Mouse (Mus musculus): ENCODE results near the gene Exosc6. TPM values are rescaled to one million over a fixed set of nuclear protein-coding genes. Genes with fewer than 3 reads are reported as not detected.

Gene Exosc6
- polyA plus RNA-seq, 1 experiment from 2014 or later, result 6.4 TPM

DNA sequence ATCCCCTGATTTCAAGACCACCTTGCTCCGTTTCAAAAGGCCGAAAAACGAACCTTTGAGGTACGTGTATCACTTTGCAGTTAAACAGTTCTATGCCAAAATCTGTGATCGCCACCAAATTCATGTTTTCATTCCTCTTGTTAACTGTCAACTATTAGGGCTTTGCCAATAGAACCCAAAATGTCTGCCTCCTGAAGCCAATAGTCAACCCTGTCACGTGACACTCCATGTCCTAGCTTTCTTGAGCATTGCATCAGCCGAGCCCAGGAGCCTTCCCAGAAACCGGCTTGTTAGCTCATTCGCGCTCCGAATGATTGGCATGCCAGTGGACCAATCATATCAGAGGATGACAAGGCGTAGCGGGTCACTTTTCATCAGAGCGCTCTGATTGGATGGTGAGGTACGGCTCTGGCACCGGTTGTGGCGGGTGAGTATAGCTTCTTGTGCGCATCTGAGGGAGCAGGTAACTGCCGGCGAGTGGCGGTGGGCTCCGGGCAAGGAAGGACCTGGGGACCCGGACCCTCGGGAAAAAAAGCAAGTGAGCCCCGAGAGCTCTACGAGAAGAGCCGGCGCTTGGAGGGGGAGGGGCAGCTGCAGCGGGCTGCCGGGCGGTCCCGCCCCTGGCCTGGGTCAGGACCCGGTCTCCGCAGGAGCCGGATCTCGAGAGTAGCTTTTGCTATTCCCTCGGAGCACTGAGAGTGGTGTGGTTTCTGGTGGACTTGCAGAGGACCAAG, 22.5 kb upstream of the Exosc6 start:
- Histone ChIP-seq H3K9ac (ENCODE audit: low read length) (peak overlapping the region; percentile 77), H3K27ac (ENCODE audit: low read length) (peak overlapping the region; percentile 61), H3K4me3 (ENCODE audit: low read length) (peak overlapping the region; percentile 96), H3K27me3 (ENCODE audit: control insufficient read depth, insufficient read depth, low read length) (peaks cover 4% of the 10 kb centered on the region; the same call in 1 of the 2 replicates), H3K9me3 (replicated peaks; ENCODE audit: control insufficient read depth, low read length) (no peaks in the 10 kb centered on the region), H3K4me1 (ENCODE audit: control insufficient read depth, insufficient read depth, low read length) (peaks cover 8% of the 10 kb centered on the region), H3K4me2 (ENCODE audit: low read depth, low read length) (peak overlapping the region; percentile 82), H3K36me3 (ENCODE audit: control insufficient read depth, insufficient read depth) (peaks cover 15% of the 10 kb centered on the region)
- peak; percentile 100 for ATAC-seq (replicated peaks; ENCODE audit: extremely low read depth, insufficient read depth, low FRiP score)
- WGBS, result 5% methylated on average over 37 of the region's 37 CpGs

DNA sequence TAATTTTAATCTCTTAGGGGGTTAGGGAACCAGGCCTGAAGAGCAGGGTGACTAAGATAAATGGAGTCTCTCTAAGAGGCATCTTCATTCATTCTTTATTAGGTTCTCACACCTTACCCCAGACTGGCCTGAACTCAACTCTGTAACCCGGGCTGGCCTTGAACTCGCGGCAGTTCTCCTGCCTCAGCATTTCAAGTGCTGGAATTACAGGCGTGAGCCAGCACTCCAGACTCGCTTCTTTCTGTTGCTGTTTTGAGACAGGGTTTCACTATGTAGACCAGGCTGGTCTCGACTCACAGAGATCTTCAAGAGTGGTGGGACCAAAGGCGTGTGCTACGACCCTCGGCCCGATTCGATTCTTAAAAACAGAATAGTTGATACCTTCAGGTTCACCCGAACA, 21.9 kb upstream of the Exosc6 start:
- peak overlapping the region; percentile 82 for H3K4me2 ChIP-seq (ENCODE audit: low read depth, low read length)
- peaks cover 4% of the 10 kb centered on the region; the same call in 1 of the 2 replicates for H3K27me3 ChIP-seq (ENCODE audit: control insufficient read depth, insufficient read depth, low read length)
- WGBS, result 15% methylated on average over 12 of the region's 12 CpGs
- ATAC-seq (replicated peaks; ENCODE audit: extremely low read depth, insufficient read depth, low FRiP score), result 0 out of 2 replicates have a peak, but pooled peaks have one; percentile 4
- peaks cover 17% of the 10 kb centered on the region for H3K36me3 ChIP-seq (ENCODE audit: control insufficient read depth, insufficient read depth)
- peak overlapping the region; percentile 96 for H3K4me3 ChIP-seq (ENCODE audit: low read length)
- no peaks in the 10 kb centered on the region for H3K9me3 ChIP-seq (replicated peaks; ENCODE audit: control insufficient read depth, low read length)
- H3K27ac ChIP-seq (ENCODE audit: low read length), result peak overlapping the region; percentile 61
- H3K9ac ChIP-seq (ENCODE audit: low read length), result peak overlapping the region; percentile 77
- H3K4me1 ChIP-seq (ENCODE audit: control insufficient read depth, insufficient read depth, low read length), result peaks cover 8% of the 10 kb centered on the region

DNA sequence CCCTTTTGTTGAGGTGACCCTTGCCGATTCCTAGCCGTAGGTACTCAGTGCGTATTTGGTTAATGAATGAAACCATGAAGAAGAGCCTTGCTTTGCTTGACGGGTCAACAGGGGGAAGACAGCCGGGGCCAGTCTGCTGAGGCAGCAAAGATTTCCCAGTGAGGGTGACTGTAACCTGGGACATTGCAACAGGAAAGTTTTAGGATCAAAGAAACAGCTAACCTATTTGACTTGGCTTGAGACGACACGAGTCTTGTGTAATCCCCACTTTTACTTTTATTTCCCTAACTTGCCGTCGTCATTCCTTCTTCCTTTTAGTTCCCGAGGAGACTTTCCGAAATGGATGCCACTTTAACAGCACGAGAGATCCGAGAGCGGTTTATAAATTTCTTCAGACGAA, 19.5 kb upstream of the Exosc6 start:
- Histone ChIP-seq H3K4me3 (ENCODE audit: low read length) (no peak overlapping the region), H3K4me2 (ENCODE audit: low read depth, low read length) (no peak overlapping the region), H3K27me3 (ENCODE audit: control insufficient read depth, insufficient read depth, low read length) (peaks cover 1% of the 10 kb centered on the region; the same call in 1 of the 2 replicates), H3K36me3 (ENCODE audit: control insufficient read depth, insufficient read depth) (peaks cover 33% of the 10 kb centered on the region), H3K4me1 (ENCODE audit: control insufficient read depth, insufficient read depth, low read length) (peaks cover 8% of the 10 kb centered on the region), H3K9me3 (replicated peaks; ENCODE audit: control insufficient read depth, low read length) (no peaks in the 10 kb centered on the region), H3K27ac (ENCODE audit: low read length) (no peak overlapping the region), H3K9ac (ENCODE audit: low read length) (no peak overlapping the region)
- no peak for ATAC-seq (replicated peaks; ENCODE audit: extremely low read depth, insufficient read depth, low FRiP score)
- 93% methylated on average over 15 of the region's 15 CpGs for WGBS

DNA sequence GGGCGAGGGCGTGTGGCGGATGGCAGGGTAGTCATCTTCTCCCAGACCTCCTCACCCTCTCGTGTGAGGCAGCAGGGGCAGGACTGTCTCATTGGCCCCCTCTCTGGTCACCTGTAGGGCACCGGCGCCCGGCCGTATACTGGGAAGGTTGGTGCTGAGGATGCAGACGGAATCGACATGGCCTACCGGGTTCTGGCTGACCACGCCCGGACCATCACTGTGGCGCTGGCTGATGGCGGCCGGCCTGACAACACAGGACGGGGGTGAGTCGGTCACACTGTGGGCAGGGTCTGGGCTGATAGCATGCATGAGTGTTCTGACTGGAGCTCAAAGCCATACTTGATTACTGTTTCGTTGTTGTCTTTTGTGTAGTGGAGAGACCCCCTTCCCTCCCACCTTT, 13.6 kb upstream of the Exosc6 start:
- no peak overlapping the region for H3K9ac ChIP-seq (ENCODE audit: low read length)
- WGBS, result 94% methylated on average over 19 of the region's 19 CpGs

DNA sequence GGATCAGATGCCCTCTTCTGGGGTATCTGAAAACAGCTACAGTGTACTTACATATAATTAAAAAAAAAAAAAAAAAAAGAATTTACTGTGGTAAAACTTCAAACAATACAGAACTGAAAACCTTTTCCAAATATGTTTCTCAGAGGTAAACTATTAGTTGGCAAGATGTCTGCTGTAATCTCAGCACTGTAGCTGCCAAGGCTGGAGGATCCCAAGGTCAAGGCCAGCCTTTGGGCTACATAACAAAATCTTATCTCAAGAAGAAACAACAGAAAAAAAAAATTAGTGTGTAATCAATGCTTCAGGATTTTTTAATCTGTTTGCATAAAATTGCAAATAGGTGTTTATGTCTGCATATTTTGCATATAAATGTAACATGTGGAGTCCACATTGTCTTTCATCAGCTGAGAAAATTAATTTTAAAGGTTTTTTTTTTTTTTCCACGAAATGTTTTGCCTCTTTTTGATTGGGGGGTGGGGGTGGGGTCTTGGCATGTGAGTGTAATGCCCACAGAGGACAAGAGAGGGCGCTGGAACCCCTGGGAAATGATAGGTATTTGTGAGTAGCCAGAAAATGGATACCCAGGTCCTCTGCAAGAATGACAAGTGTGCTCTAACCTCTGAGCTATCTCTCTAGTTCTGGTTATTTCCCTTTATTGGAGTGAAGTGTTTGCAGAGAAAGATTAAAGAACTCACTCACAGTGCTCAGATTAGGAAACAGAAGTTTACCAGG, 12.0 kb upstream of the Exosc6 start:
- Histone ChIP-seq H3K27me3 (ENCODE audit: control insufficient read depth, insufficient read depth, low read length) (no peaks in the 10 kb centered on the region), H3K36me3 (ENCODE audit: control insufficient read depth, insufficient read depth) (peaks cover 85% of the 10 kb centered on the region), H3K9me3 (replicated peaks; ENCODE audit: control insufficient read depth, low read length) (no peaks in the 10 kb centered on the region), H3K4me2 (ENCODE audit: low read depth, low read length) (no peak overlapping the region), H3K4me3 (ENCODE audit: low read length) (no peak overlapping the region), H3K9ac (ENCODE audit: low read length) (no peak overlapping the region), H3K27ac (ENCODE audit: low read length) (no peak overlapping the region), H3K4me1 (ENCODE audit: control insufficient read depth, insufficient read depth, low read length) (no peaks in the 10 kb centered on the region)
- no peak for ATAC-seq (replicated peaks; ENCODE audit: extremely low read depth, insufficient read depth, low FRiP score)
- whole genome bisulfite sequencing, result 45% methylated on average over 2 of the region's 2 CpGs

More for the DNA sequence above, 13.6 kb upstream of the Exosc6 start:
- no peak for ATAC-seq (replicated peaks; ENCODE audit: extremely low read depth, insufficient read depth, low FRiP score)
- Histone ChIP-seq H3K36me3 (ENCODE audit: control insufficient read depth, insufficient read depth) (peaks cover 79% of the 10 kb centered on the region), H3K27me3 (ENCODE audit: control insufficient read depth, insufficient read depth, low read length) (no peaks in the 10 kb centered on the region), H3K4me3 (ENCODE audit: low read length) (no peak overlapping the region), H3K4me2 (ENCODE audit: low read depth, low read length) (no peak overlapping the region), H3K9me3 (replicated peaks; ENCODE audit: control insufficient read depth, low read length) (no peaks in the 10 kb centered on the region), H3K27ac (ENCODE audit: low read length) (no peak overlapping the region), H3K4me1 (ENCODE audit: control insufficient read depth, insufficient read depth, low read length) (no peaks in the 10 kb centered on the region)

DNA sequence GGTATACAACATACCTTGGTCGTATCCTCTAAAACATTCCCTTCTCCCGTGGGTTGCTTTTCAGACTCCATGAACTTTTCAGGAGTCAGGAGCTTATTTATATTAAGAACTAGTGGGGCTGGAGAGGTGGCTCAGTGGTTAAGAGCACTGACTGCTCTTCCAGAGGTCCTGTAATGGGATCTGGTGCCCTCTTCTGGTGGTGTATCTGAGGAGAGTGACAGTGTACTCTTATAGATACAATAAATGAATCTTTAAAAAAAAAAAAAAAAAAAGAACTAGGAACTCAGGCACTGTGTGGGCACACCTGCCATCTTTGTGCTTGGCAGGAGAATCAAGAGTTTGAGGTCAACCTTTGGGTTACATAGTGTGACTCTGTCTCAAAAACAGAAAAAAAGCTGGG, 7.4 kb upstream of the Exosc6 start:
- Histone ChIP-seq H3K27ac (ENCODE audit: low read length) (no peak overlapping the region), H3K27me3 (ENCODE audit: control insufficient read depth, insufficient read depth, low read length) (no peaks in the 10 kb centered on the region), H3K4me2 (ENCODE audit: low read depth, low read length) (no peak overlapping the region), H3K4me3 (ENCODE audit: low read length) (no peak overlapping the region), H3K36me3 (ENCODE audit: control insufficient read depth, insufficient read depth) (peaks cover 91% of the 10 kb centered on the region), H3K9me3 (replicated peaks; ENCODE audit: control insufficient read depth, low read length) (no peaks in the 10 kb centered on the region), H3K9ac (ENCODE audit: low read length) (no peak overlapping the region), H3K4me1 (ENCODE audit: control insufficient read depth, insufficient read depth, low read length) (no peaks in the 10 kb centered on the region)
- WGBS, result 90% methylated on average over 2 of the region's 2 CpGs
- ATAC-seq (replicated peaks; ENCODE audit: extremely low read depth, insufficient read depth, low FRiP score), result no peak

DNA sequence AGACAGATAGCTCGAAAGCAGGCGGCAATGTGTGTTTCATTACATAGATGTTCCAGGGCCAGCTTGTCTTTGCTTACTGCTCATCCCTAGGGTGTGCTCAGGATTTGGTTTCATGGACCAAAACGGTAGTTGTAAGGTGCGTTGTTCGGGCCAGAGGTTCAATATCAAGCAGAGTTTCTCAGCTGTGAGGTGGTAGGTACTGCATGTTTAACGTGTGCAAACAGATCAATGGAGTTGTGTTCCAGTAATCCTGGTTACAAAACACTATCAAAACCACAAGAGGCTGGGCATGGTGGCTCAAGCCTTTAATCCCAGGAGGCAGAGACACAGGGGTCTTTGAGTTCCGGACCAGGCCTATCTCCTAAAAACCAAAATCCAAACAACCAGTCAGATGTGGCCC, 7.0 kb upstream of the Exosc6 start:
- Histone ChIP-seq H3K9me3 (replicated peaks; ENCODE audit: control insufficient read depth, low read length) (no peaks in the 10 kb centered on the region), H3K36me3 (ENCODE audit: control insufficient read depth, insufficient read depth) (peaks cover 92% of the 10 kb centered on the region), H3K4me1 (ENCODE audit: control insufficient read depth, insufficient read depth, low read length) (no peaks in the 10 kb centered on the region), H3K9ac (ENCODE audit: low read length) (no peak overlapping the region), H3K27ac (ENCODE audit: low read length) (no peak overlapping the region), H3K4me3 (ENCODE audit: low read length) (no peak overlapping the region), H3K27me3 (ENCODE audit: control insufficient read depth, insufficient read depth, low read length) (no peaks in the 10 kb centered on the region), H3K4me2 (ENCODE audit: low read depth, low read length) (no peak overlapping the region)
- ATAC-seq (replicated peaks; ENCODE audit: extremely low read depth, insufficient read depth, low FRiP score), result no peak
- 95% methylated on average over 7 of the region's 7 CpGs for WGBS

DNA sequence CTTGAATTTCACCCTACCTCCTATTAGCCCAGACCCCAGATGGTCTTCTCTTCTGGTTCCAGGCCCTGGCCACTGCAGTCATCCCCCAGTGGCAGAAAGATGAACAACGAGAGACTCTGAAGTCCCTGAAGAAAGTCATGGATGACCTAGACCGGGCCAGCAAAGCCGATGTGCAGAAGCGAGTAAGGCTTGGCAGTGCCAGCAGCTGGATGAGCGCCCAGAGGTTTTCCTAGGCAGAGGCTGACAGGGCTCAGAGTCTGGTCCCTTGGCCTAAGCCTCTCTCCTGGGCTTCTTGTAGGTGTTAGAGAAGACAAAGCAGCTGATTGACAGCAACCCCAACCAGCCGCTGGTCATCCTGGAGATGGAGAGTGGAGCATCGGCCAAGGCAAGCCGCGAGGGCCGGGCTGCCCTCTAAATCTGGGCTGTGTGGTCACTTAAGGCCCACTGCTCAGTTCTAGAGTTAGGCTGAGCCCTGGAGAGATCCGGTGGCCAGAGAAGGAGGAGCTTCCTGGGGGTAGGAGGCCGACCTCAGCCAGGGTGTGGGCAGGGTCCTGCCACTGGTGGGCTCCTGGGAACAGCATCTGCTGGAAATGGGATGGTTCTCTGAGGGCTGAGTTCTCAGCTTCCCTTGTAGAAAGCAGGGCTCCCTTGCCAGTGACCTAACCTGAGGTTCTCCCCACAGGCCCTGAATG, 2.2 kb upstream of the Exosc6 start:
- Histone ChIP-seq H3K9me3 (replicated peaks; ENCODE audit: control insufficient read depth, low read length) (no peaks in the 10 kb centered on the region), H3K36me3 (ENCODE audit: control insufficient read depth, insufficient read depth) (peaks cover 64% of the 10 kb centered on the region), H3K4me2 (ENCODE audit: low read depth, low read length) (no peak overlapping the region), H3K4me1 (ENCODE audit: control insufficient read depth, insufficient read depth, low read length) (peaks cover 10% of the 10 kb centered on the region), H3K27ac (ENCODE audit: low read length) (no peak overlapping the region), H3K27me3 (ENCODE audit: control insufficient read depth, insufficient read depth, low read length) (no peaks in the 10 kb centered on the region), H3K4me3 (ENCODE audit: low read length) (no peak overlapping the region), H3K9ac (ENCODE audit: low read length) (no peak overlapping the region)
- ATAC-seq (replicated peaks; ENCODE audit: extremely low read depth, insufficient read depth, low FRiP score), result no peak
- 89% methylated on average over 12 of the region's 12 CpGs for WGBS

Measured in heart, embryonic 16.5 days (tissue).